ENCODE assay signal across 12 mouse cellular contexts in the genomic region with DNA sequence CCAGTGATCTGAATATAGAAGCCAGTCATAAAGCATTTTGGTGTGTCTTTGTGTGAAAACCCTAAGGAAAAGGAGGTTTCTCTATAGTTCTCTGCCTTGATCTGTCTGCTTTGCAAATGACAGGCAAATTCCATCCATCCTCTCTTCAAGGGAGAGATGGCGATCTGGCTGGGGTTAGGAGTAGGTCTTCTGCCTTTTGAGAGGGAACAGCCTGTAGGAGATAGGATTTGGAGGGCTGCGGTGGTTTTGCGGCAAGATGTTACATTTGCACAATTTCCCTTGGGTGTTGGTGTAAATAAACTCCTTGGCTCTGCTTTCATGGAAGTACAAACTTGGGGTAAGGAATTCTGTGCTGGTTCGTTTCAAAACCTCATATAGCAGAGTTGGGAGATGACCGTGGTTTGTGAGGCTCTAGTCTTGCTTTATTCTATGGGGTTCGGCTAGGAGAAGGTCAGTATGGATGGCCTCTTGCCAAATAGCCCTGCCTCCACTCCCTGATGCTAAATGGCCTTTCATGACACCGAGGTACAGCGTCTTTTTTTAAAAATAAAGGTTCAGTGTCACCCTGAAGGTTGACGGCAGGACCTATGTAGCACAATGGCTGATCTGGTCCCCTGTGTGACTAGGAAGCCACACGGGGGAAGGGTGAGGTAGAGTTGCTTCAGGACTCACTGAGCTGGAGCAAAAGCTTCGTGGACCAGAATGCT.
DNase-seq lines count a peak whose midpoint lies in the region; ATAC-seq lines count a peak whose summit lies in the region.
"Had no signal": no experiment of that assay in that cellular context is flagged by ENCODE, and none has a peak within 500 bp of the region (broad histone marks: within the 10 kb centered on the region; RNA-seq: fewer than 3 reads in every experiment).

No protein-coding gene starts in this region.

- peaks cover 51% of the 10 kb centered on the region for H3K4me1 ChIP-seq in forebrain, embryonic 15.5 days
- H3K4me1 ChIP-seq in midbrain, embryonic 14.5 days (ENCODE audit: control insufficient read depth, insufficient read depth, low read length) = peaks cover 52% of the 10 kb centered on the region
- peaks cover 13% of the 10 kb centered on the region for H3K4me1 ChIP-seq in kidney, embryonic 14.5 days (ENCODE audit: control insufficient read depth, insufficient read depth, low read length)

- peak overlapping the region; percentile 90 for H3K27ac ChIP-seq in forebrain, embryonic 15.5 days (replicated peaks)
- H3K27ac ChIP-seq in midbrain, embryonic 14.5 days (replicated peaks; ENCODE audit: low read depth, low read length) = peak overlapping the region; percentile 92; the same call in 1 of the 2 replicates
- no peak overlapping the region for H3K27ac ChIP-seq in kidney, embryonic 14.5 days (ENCODE audit: low read depth, low read length)
- H3K27ac ChIP-seq: heart, embryonic 10.5 days had no signal

- peak overlapping the region; percentile 63 for H3K9ac ChIP-seq in forebrain, embryonic 15.5 days (replicated peaks)
- peak overlapping the region; percentile 50 for H3K9ac ChIP-seq in midbrain, embryonic 14.5 days (replicated peaks; ENCODE audit: low read length)
- H3K9ac ChIP-seq in kidney, embryonic 14.5 days (ENCODE audit: low read depth, low read length) = no peak overlapping the region

- no peak for ATAC-seq in forebrain, embryonic 15.5 days (replicated peaks)
- ATAC-seq in midbrain, embryonic 14.5 days (ENCODE audit: low FRiP score, low TSS enrichment) = no peak
- ATAC-seq in kidney, embryonic 14.5 days (ENCODE audit: low FRiP score, low TSS enrichment) = no peak

- H3K9me3 ChIP-seq in forebrain, embryonic 15.5 days = no peaks in the 10 kb centered on the region
- no peaks in the 10 kb centered on the region for H3K9me3 ChIP-seq in midbrain, embryonic 14.5 days (ENCODE audit: control insufficient read depth, low read length)
- H3K9me3 ChIP-seq in kidney, embryonic 14.5 days (ENCODE audit: control insufficient read depth, low read length) = no peaks in the 10 kb centered on the region
- H3K9me3 ChIP-seq: heart, embryonic 10.5 days had no signal

- H3K4me3 ChIP-seq in forebrain, embryonic 15.5 days = peak overlapping the region; percentile 48
- peak overlapping the region; percentile 37 for H3K4me3 ChIP-seq in midbrain, embryonic 14.5 days (replicated peaks; ENCODE audit: low read depth, low read length)
- no peak overlapping the region for H3K4me3 ChIP-seq in kidney, embryonic 14.5 days (ENCODE audit: low read length)
- H3K4me3 ChIP-seq: heart, embryonic 10.5 days had no signal

- H3K36me3 ChIP-seq in forebrain, embryonic 15.5 days = no peaks in the 10 kb centered on the region
- no peaks in the 10 kb centered on the region for H3K36me3 ChIP-seq in midbrain, embryonic 14.5 days (ENCODE audit: control insufficient read depth, insufficient read depth, low read length)
- no peaks in the 10 kb centered on the region for H3K36me3 ChIP-seq in kidney, embryonic 14.5 days (ENCODE audit: control insufficient read depth, insufficient read depth, low read length)
- H3K36me3 ChIP-seq: heart, embryonic 10.5 days had no signal

- intact Hi-C loops in heart, postnatal 14 days (cut with DNase I) = no loop called here

- peak; percentile 50 to 68 for DNase-seq in cerebellum, adult 18-20 months
- no peak for DNase-seq in cerebellum, postnatal 4 days (ENCODE audit: low spot score in 2 of 2)
- peak; percentile 69 for DNase-seq in cerebellum, adult 9-11 months
- DNase-seq in midbrain, embryonic 14.5 days = no peak
- no peak for DNase-seq in heart, postnatal 14 days
- no peak for DNase-seq in lung, postnatal 10 days
- DNase-seq: embryo, embryonic 11 days; lung, adult 2 months; thymus, adult 18-20 months had no signal

- no peaks in the 10 kb centered on the region for H3K27me3 ChIP-seq in forebrain, embryonic 15.5 days
- H3K27me3 ChIP-seq in midbrain, embryonic 14.5 days (ENCODE audit: control insufficient read depth, insufficient read depth, low read length) = no peaks in the 10 kb centered on the region
- H3K27me3 ChIP-seq in kidney, embryonic 14.5 days (ENCODE audit: control insufficient read depth, insufficient read depth, low read length) = no peaks in the 10 kb centered on the region

- H3K4me2 ChIP-seq in forebrain, embryonic 15.5 days (replicated peaks) = peak overlapping the region; percentile 54
- peak overlapping the region; percentile 66 for H3K4me2 ChIP-seq in midbrain, embryonic 14.5 days (ENCODE audit: low read length)
- no peak overlapping the region for H3K4me2 ChIP-seq in kidney, embryonic 14.5 days (replicated peaks; ENCODE audit: low read depth, low read length)

- 69% methylated on average over 11 of the region's 11 CpGs for WGBS in forebrain, embryonic 15.5 days
- 66% methylated on average over 11 of the region's 11 CpGs for WGBS in midbrain, embryonic 14.5 days
- 79% methylated on average over 11 of the region's 11 CpGs for WGBS in kidney, embryonic 14.5 days

Comparison
In these comparisons a context has a peak if more than half of its experiments do, and no peak if none do; other contexts are left out.
1. DNase-seq: peak in cerebellum, adult 18-20 months (2 of 2) and cerebellum, adult 9-11 months (single experiment); none in cerebellum, postnatal 4 days (0 of 2), midbrain, embryonic 14.5 days (single experiment), heart, postnatal 14 days (0 of 2) and lung, postnatal 10 days (single experiment).